Mouse (Mus musculus) telencephalon, adult 2 months (tissue): ENCODE measurements at regions not wholly inside any gene's neighbourhood (a gene's known extent, or its start where the extent isn't known, plus 50 kb on each side); places are given as distances from the start of the nearest gene placed in this dataset.

Source experiments
- DNase-seq: peaks from one replicate; pipeline ENCODE4 v3.0.0-alpha.2; 2011; ENCODE audit warnings: low read depth, low spot score

GRCm38 (mm10) chr10:96325297-96325696, 188.9 kb downstream of the Gm5426 start:
- DNase-seq: no peak

GRCm38 (mm10) chr10:96330639-96331487, 194.5 kb downstream of the Gm5426 start:
- DNase-seq: no peak

- DNase-seq: peak; percentile 15
Measured at GRCm38 (mm10) chr10:96332731-96333201, 196.4 kb downstream of the Gm5426 start.

- peak; percentile 40 for DNase-seq
Measured at GRCm38 (mm10) chr10:96333224-96333623, 196.8 kb downstream of the Gm5426 start.

GRCm38 (mm10) chr10:96336271-96336670, 199.9 kb downstream of the Gm5426 start:
- DNase-seq: no peak

- no peak for DNase-seq
Measured at GRCm38 (mm10) chr10:96337088-96337666, 200.8 kb downstream of the Gm5426 start.

GRCm38 (mm10) chr10:96337797-96338608, 201.6 kb downstream of the Gm5426 start:
- no peak for DNase-seq

- no peak for DNase-seq
Measured at GRCm38 (mm10) chr10:96338609-96338978, 202.2 kb downstream of the Gm5426 start.

- no peak for DNase-seq
Measured at GRCm38 (mm10) chr10:96342476-96342875, 206.1 kb downstream of the Gm5426 start.

- DNase-seq: no peak
Measured at GRCm38 (mm10) chr10:96343666-96344065, 207.3 kb downstream of the Gm5426 start.

GRCm38 (mm10) chr10:96350692-96351091, 214.3 kb downstream of the Gm5426 start:
- no peak for DNase-seq

- no peak for DNase-seq
Measured at GRCm38 (mm10) chr10:96351320-96351719, 214.9 kb downstream of the Gm5426 start.

GRCm38 (mm10) chr10:96356980-96357624, 220.7 kb downstream of the Gm5426 start:
- no peak for DNase-seq

GRCm38 (mm10) chr10:96357632-96358031, 221.2 kb downstream of the Gm5426 start:
- no peak for DNase-seq

- DNase-seq: no peak
Measured at GRCm38 (mm10) chr10:96358984-96359383, 222.6 kb downstream of the Gm5426 start.

- DNase-seq: no peak
Measured at GRCm38 (mm10) chr10:96362211-96362610, 225.8 kb downstream of the Gm5426 start.

- no peak for DNase-seq
Measured at GRCm38 (mm10) chr10:96363867-96364266, 227.5 kb downstream of the Gm5426 start.

GRCm38 (mm10) chr10:96365101-96365500, 228.7 kb downstream of the Gm5426 start:
- DNase-seq: no peak

GRCm38 (mm10) chr10:96366871-96367270, 230.5 kb downstream of the Gm5426 start:
- DNase-seq: no peak

- DNase-seq: no peak
Measured at GRCm38 (mm10) chr10:96370547-96371320, 234.3 kb downstream of the Gm5426 start.

- no peak for DNase-seq
Measured at GRCm38 (mm10) chr10:96371321-96371653, 234.9 kb downstream of the Gm5426 start.
